Mouse (Mus musculus): ENCODE measurements at regions not wholly inside any gene's neighbourhood (a gene's known extent, or its start where the extent isn't known, plus 50 kb on each side); places are given as distances from the start of the nearest gene placed in this dataset.

DNA sequence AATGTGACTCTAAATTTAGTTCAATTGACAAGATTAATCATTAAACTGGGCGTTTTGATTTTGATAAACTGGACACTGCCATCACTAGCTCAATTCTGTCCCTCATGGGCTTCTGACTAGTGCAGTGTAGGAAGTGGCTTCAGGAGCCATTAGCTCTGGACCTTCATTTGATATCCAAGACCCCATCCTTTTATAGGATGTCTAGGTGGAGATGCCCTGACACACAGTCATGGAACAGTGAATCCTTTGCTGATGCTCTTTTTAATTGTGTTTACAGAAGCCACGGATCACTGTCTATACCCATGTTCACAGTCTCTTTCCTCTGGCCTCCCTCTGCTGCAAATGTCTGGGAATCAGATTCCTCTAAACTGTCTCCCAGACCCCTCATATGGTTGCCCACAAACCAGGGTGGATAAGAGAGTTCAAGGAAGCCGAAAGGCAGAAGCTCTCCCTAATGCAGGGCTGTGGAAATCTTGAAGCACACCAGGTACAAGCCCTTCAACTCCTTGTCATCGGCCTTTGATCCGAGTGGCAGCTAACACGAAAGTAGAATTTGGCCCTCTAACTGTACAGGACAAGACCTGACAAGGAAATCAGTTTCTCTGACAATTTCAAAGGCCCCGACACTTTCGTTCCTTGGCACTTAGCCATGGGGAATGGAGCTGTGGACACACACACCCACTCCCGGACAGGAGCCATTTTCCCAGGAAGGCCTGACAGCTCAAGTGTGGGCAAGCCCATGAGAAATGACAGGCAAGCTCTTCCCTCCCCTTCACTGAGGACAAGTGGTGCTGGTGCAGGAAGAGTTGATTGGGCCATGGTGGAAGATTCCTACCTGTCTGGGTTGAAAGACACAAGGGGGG, 135.2 kb upstream of the Parp11 start:
- DNase-seq, result no peak

DNA sequence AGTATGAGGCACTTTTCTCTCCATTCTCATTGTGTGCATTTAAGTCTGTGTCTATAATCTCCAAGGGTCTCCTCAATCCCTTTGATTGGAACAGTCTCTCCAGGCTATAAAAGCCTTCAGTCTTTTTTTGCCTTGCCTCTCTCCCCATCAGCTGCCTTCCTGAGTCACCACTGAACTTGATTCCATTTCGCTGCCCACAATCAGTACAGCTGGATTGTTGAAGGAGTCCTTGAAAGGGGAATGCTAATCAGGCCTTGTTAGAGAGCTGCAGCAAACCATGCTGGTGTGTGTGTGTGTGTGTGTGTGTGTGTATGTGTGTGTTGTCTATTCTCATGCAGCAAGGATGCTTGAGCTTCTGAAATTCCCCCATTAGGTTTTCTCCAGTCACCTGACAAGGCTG, 129.3 kb upstream of the Parp11 start:
- no peak for DNase-seq

DNA sequence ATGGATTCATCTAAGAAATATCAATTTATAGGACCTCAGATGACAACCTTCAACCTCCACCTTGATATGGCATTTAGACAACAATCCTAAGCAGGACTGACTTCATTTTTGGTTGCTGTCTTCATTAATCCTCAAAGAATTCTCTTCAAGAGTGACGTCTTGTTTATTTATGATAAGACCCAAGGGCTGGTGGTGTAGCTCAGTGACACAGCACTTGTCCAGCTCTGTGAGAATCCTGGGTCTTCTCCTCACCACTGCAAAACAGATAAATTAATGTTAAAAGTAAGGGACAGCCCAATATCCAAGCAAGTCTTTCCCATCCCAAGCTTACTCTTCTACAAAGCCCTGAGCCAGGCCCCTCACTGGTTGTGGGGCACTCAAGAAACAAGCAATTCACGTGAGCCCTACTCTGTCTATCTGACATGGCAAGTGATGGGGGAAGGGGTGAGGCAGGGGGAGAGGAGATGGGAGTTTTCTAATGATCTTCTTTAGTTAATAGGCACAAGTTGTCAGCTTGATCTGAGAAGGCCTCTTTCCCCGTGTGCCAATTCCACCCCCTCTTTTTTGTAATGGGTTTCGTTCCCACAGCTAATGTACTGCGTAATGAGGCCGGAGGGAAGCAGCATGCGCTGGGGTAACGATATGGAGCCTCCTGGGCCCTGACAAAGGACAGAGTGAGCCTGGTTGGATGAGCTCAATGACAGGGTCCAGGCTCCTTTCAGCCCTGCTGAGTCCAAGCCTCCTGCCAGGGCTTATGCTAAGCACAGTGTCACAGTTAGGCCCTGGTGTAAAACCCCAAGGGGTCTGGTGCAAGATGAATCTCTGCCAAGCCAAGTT, 127.7 kb upstream of the Parp11 start:
- peak; percentile 65 for DNase-seq

DNA sequence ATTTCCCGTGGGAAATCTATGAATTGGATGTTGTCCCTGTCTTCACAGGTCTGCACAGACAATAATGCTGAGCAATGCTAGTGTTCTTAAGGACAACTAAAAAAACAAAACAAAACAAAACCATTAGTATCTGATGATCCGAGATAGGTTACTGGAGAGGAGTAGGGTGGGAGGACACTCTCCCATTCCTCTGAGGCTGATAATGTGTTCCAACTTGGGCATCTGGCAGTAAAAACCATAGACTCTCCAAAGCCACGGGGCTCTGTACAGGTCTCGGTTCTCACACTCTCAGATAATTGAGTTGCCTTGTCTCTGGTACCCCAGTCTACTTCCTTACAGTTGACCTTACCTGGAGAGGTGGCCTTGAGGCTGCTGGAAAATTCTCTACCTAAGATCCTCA, 126.0 kb upstream of the Parp11 start:
- DNase-seq, result no peak

DNA sequence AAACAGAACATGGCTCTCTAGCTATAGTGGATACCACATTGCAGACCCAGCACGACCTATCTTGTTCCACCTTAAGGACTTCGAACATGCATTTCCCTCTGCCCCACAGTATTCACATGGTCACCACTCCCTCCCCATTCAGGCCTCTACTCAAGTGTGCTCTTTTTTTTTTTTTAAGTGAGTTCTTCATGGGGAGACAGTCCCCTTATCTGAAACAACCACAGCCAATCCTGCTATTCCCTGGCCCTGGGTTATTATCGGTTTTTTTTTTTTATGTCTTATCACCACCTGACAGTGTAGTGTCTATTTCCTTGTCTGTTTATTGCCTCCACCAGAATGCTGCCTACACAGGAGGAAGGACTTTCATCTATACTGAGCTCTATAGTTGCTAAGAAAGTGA, 125.6 kb upstream of the Parp11 start:
- no peak for DNase-seq

DNA sequence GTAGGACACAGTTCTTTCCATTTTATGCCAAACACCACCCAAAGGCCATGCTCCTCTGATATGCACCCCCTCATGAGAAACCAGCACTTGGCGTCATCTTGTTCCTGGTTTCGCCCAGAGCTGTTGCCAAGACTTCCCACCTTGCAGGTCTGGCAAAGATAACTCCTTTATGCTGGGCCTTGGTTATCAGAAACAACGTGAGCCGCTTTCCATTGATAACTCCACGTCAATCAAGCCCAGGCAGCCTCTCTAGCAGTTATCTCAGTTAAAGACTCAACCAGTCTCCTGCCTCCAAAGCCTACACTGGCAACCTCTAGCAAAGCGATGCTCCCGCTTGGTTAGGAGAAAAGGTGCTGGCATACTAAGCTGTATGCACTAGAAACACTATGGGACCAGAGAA, 124.2 kb upstream of the Parp11 start:
- DNase-seq, result no peak

DNA sequence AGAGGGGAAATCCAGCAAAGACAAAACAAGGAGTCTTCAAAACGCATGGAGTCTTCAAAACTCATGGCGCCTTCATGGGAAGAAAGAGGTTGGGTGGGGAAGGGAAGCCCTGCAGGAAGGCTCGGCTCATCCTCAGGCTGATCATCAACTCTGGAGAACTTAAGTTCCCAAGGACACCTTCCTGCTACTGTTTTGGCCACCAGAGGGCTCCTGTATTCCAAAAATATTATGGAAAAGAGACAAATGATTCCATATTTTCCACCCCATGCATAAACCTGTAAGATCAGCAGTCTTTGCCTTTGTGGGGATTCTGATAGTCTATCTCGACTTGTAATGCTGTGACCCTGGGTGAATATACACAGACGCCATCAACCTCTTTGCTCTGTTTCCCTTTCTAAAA, 121.7 kb upstream of the Parp11 start:
- peak; percentile 63 for DNase-seq

DNA sequence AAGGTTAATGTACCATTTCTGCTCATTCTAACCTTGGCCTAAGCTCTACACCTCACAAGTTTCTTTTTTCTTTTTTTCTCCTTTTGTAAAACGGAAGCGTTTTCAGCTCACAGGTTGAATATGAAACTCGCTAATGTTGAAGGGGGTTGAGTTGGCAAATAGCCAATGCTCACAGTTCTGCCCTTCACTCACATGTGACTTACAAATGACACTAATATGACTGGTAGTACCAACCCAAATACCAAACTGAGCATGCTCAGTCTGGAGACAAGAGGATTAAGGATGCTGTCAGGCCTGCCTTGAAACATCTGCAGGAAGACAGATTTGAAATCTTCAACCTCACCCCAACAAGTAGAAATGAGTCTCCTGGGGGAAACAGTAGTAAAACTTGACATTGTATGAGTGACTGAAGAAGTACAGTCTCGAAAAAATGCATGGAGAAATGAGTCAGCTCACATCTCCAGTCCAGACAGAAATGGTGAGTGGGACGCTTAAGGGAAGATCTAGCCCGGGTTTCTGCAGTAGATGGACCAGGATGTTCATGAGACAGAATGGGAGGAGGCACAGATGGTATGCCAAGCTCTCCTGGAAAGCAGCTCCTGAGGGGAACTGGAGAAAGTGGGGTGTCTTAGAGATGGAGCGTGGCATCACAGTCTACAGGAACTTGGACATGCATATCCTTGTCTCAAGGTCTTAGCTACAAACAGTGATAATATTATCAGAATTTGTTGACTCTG, 120.9 kb upstream of the Parp11 start:
- DNase-seq, result no peak

DNA sequence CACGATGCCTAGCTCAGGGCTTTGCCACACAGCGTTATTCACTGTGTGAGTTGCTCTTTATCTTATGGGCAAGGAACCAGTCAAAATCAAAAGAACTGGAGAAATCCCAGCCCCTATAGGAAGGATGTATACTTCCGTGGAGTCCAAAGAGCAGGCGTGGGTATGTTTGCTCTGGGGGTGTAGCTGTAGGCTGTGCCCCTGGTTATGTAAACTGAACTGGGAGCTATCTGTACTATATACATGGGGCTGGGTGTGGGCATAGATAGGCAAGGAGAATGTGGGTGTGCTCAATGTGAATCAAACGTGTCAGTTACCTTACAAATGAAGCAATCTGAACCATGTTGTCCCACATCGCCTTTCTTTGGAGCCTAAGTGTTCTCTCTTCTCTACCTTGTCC, 120.3 kb upstream of the Parp11 start:
- DNase-seq, result no peak

DNA sequence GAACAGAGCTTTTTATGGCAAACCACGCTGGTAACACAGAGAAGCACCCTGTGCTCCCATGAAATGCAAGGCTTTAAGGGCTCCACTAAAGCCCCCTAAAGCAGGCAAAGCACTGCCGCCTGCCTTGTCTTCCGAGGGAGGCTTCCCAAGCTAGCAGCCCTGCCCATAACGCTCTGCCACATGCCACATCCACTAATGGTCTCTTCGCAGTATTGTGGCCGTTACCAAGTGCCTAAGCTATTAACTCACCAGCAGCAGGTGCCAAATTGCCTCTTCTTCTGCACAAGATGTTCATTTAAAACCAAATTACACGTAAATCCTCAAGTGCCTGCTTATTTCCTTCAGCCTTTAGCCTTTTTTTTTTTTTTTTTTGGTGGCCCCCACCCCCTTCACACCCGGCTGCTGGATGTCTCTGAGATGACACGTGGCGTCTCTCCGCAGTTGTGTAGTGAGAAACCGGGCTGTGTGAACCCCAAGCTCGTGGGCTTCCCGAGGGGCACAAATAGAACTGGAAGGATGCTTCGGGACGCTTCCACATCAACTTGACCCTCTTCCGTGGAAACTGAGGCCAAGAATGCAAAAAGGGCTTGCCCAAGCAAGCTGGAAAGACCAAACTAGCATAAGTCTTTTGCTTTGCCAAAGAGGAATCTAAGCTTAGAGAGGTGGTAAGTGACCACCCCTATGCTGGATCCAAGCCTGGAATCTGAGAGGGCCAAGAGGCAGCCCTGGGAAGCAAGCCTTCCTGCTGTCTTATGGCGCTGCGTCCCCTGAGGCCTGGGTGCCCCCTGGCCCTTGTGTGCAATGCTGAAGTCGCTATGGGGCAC, 117.2 kb upstream of the Parp11 start:
- DNase-seq, result no peak

DNA sequence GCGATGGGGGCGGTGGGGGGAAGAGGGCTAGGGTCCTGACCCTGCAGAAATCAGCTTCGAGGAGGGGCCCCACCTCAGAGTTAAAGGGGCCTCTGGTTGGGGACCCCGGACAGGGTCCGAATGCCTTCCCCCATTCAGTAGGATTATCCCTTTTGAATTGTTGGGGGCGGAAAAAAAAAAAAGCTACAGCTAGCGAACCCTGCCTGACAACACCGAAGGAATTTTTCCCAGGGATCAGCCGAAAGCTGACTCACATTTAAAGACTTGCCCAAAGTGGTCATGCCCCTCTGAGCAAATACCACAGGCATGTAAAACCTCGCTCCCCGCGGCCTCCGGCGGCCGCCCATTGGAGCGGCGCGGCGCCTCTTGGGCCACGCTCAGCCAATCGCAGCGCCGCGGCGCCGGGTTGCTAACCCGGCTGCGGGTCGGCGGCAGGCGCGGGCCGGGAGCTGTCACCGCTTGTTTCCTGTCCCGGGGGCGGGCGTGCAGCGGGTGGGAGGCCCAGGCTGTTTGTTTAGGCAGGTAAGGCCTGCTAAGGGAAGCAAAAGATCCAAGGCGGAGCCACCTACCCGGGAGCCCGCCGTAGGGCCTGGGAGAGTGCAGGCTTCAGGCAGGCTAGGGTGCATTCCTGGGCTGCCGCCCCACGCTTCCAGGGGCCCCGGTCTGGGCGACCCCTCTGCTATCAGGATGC, 116.5 kb upstream of the Parp11 start:
- peak; percentile 87 for DNase-seq

DNA sequence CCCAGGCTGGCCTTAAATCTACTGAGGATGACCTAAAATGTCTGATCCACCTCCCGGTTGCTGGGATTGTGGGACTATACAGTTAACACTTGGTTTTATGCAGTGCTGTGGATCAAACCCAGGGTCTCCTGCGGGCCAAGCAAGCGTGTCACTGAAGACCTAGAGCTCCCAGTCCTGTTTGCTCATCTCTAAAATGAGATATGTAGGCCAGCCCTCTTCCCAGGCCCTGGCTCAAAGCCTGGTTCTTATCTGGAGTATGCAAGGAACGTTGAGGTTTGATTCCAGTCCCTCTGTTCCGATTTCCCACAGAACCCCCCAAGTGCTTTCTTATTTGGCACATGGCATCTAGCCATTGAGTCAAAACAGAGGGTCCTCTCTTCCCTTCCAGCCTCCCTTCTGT, 115.5 kb upstream of the Parp11 start:
- no peak for DNase-seq

DNA sequence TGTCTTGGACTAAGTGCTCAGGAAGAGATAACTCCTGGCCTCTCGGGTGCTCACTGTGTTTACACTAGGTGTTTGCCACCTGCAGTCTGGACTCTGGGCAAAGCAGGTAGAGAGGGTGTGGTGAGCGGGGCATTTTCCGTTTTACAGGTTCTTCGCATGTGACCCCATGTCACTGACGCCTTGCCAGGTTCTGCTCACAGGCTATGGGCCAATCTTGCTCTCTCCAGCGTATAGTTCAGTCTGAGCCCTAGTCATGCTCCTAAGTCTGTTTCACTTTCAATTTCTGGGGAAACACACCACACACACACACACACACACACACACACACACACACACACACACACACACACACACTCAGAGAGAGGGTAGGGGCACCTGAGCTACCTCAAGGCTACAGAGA, 112.4 kb upstream of the Parp11 start:
- DNase-seq, result no peak

DNA sequence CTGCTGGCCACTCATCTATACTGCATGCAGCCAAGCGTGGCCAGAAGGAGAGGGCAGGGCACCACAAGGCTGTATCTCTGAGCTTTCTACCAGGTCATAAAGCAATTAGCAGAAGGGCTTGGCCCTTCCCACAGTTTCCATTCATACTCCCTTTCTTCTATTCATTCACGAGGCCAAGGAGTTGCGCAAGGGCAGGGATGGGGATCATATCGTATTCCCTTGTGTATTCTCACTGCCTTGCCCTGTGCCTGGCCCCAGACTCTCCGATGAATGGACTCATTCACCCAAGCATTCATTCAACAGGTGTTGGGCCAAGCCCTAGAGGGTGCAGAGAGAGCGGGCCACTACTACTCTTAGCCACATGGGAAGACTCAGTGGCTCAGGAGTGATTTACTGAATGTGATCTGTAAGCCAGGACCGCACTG, 111.2 kb upstream of the Parp11 start:
- DNase-seq, result peak; percentile 37

DNA sequence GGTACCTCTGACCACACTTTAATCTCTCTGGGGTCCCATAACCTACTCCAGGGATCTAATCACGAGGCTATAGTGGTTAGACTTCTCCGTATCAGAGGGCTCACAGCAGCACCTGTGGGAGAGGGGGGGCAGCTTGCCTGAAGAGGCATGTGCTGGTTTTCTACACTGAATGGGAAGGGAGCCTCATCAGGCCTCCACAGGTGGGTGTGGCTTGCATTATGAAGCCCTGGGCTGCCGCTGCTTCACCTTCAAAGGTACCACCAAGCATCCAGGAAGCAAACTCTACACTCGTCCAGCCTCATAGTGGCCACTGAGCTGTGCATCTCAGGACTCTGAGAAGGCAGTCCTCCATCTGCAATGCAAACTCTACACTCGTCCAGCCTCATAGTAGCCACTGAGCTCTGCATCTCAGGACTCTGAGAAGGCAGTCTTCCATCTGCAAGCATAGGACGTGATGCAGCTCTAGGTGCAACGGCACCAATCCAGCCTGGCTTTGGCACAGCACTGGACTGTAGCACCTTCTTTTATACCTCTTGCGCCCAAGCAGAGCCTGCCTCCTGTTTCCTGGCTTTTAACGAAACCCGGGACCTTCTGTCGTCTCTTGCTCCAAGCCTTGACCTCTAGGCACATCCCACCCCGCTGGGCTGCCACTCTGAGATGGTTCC, 110.5 kb upstream of the Parp11 start:
- DNase-seq, result no peak

DNA sequence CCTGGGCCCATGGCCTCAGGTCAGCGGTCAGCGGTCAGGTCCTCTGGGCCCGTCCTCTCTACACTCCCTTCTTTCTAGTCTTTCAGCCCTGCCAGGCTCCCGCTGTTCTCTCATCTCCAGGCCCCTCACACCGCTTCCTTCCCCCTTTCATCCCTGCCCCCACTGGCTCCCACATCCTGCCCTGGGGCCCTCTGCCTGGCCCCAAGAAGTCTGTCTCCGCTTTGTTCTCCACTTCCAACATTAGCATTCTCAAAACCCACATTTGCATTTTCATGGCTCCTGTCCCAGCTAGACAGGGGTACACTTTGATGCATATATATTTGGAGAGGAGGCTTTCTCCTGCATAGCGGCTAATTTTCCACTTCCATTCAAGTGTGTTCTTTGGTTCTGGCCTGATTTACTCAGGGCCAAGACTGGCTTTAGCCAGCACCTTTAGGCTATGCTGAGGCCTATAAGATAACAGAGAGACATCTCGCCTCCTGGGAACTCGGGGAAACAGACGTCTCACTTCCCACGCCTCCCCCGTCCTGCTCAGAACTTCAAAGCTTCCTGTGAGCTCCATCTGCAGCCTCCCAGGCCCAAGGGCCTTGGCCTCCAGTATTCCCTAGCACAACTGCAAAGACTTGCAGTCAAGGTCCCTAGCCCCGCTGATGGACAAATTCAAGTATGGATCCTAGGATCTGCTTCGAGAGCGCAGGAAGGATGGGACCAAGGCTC, 109.8 kb upstream of the Parp11 start:
- DNase-seq, result peak; percentile 47

DNA sequence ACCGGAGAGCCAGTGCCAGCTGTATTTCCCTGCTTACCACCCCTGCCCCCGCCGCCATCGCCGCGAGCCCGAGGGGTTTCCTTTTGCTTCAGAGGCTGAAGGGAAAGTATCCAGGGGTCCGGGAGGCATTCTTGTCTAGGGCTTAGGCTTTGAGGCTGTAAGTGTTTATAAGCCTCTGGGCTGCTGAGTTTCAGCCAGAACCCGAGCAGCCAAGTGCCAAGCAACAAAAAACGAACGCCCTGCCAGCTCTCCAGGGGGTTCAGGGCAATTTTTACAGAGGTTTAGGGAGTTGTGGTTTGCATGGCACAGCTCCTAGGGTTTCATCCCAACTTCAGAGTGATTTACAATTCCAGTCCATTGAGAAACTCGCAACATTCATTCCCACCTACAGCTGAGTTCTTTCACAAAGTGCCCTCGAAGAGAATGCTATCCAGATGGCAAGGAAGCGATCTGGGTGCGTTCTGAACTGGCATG, 109.2 kb upstream of the Parp11 start:
- peak; percentile 25 for DNase-seq

DNA sequence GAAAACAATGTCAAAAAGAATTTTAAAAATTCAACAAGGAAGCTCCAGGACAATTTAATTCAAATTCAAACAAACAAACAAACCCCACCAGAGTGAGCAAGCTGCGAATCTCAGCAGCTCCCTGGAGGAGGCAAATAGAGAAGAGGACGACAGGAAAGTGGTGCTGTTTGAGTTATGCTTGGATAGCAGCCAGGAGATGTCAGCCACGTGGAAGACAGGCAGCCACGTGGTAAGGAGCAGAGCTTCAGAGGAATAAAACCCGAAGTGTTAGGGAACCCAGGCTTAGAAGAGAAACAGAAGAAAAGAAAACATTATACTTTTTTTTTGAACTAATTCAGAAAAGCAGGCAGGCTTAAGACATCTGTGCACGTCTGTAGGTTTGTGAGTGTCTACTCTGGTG, 108.2 kb upstream of the Parp11 start:
- DNase-seq, result peak; percentile 48

DNA sequence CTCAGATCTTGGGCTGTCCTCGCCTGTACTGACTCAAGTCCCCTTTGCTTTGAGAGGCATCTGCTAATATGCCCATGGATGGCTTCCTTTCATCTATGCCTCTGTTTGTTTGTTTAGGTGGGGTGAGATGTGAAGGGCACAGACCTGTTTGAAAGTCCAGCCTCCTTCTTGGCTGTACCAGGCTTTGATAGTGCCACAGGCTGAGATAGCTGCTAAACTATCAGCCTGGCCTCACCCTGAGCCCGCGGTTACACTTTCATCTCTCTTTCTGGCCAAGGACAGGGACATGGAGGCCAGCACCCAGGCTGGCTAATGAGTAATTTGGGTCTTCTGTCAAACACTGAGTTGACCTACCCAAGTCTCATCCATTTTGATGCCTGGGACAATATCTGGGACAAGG, 105.0 kb upstream of the Parp11 start:
- no peak for DNase-seq

DNA sequence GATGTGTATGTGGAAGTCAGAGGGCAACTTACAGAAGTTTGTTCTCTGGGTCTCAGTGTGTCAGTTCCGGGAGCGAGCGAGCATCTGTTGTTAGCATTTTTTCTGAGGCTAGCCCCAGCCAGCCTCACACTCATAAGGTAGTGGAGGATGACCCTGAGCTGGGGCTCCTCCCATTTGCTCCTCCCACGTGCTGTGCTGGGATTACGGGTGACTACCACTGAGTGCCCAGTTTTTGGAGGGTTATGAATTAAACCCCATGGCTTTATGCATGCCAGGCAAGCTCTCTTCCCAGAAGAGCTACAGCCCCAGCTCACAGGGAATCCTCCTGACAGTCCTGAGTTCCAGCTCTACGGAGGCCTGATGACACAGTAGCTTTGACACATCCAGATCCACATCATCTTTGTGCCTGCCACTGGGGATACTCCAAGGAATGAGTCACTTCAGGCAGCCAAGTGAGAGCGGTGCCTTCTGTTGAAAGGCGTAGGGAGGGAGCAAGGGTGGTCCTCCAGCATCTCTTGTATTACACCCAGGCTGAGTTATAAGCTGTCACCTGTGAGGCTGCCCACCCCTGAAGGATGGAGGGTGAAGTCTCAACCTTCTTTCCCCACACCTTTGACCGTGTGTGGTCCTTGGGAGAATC, 97.8 kb upstream of the Parp11 start:
- DNase-seq, result no peak

All from retina, postnatal 1 day (tissue).